Mouse (Mus musculus) spleen, adult 2 months (tissue): ENCODE measurements around the gene 2410131K14Rik.

Source experiments
- CTCF ChIP-seq: fragments of 200-500 bp; IDR thresholded peaks from 2 replicates; pipeline ENCODE4 v1.5.1; 2011; ENCODE audit warnings: mild to moderate bottlenecking, inconsistent platforms; ENCODE audit not compliant: insufficient read depth, insufficient read length, insufficient replicate concordance; ENCODE audit errors: extremely low read depth
- POLR2A ChIP-seq: fragments of 200-500 bp; IDR thresholded peaks from 2 replicates; pipeline ENCODE4 v1.6.1; 2011; ENCODE audit warnings: low read depth, low read length, inconsistent platforms

DNA sequence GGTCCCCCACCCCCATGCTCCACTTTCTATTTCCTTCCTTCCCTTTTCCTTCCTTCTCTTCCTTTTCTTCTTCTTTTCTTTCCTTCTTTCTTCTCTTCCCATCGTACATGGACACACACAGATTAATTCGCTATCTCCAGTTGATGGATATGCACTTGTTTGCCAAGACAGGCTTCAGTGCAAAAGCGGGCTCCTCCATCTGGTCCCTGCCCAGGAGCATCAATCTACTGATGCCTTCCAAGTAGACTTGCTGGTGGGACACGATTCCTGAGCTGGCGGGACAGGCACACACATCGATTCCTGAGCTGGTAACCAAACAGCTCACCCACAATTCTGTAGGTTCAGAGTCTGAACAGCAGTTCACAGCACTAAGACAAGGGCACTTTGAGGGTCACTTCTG lies 68.7 kb downstream of the 2410131K14Rik start:
- TF ChIP-seq CTCF (no peak), POLR2A (no peak)
